Comparison of ENCODE assay signal across 9 mouse cellular contexts in genomic region chr8:36346682-36347324, GRCm38 (mm10).
DNase-seq lines count a peak whose midpoint lies in the region; ATAC-seq and TF ChIP-seq lines count a peak whose summit lies in the region.
"Had no signal": no experiment of that assay in that cellular context is flagged by ENCODE, and none has a peak within 500 bp of the region (broad histone marks: within the 10 kb centered on the region; RNA-seq: fewer than 3 reads in every experiment).

No protein-coding gene starts in this region.

- H3K9me3 ChIP-seq in forebrain, embryonic 10.5 days, result no peaks in the 10 kb centered on the region
- no peaks in the 10 kb centered on the region for H3K9me3 ChIP-seq in lung, postnatal 0 days (ENCODE audit: low read length)
- H3K9me3 ChIP-seq: heart, embryonic 13.5 days had no signal

- no peaks in the 10 kb centered on the region for H3K27me3 ChIP-seq in forebrain, embryonic 10.5 days (ENCODE audit: poor library complexity, severe bottlenecking)
- H3K27me3 ChIP-seq in lung, postnatal 0 days (replicated peaks; ENCODE audit: insufficient read depth, low read length), result no peaks in the 10 kb centered on the region
- H3K27me3 ChIP-seq: heart, embryonic 13.5 days had no signal

- no peak overlapping the region for H3K9ac ChIP-seq in lung, postnatal 0 days (replicated peaks; ENCODE audit: low read depth)
- H3K9ac ChIP-seq: heart, embryonic 13.5 days had no signal

- intact Hi-C loops in heart, postnatal 36 days (cut with DNase I), result loop anchor here (1.0 to 10.0 kb wide), 3 partner anchors 145 to 622 kb away; no protein-coding TSS in a partner anchor

- ATAC-seq in lung, postnatal 0 days, result peak; percentile 80

- peak; percentile 77 to 82 for DNase-seq in CD8-positive naive resting alpha-beta T cell, adult 2 months (ENCODE audit: low read depth in 2 of 2, low spot score in 2 of 2)
- DNase-seq in forebrain, embryonic 10.5 days (ENCODE audit: extremely low spot score, low spot score), result peak; percentile 68
- peak; percentile 79 to 82 for DNase-seq in heart, postnatal 36 days
- DNase-seq in layer of hippocampus, adult 8-10 months (ENCODE audit: low spot score in 2 of 2), result peak; percentile 75 to 85
- DNase-seq in lung, postnatal 0 days (ENCODE audit: low spot score), result peak; percentile 88
- DNase-seq in ovary, postnatal 36 days (ENCODE audit: low spot score), result peak; percentile 77
- DNase-seq in thymus, postnatal 14 days, result peak; percentile 91

- no peak overlapping the region for H3K4me3 ChIP-seq in bone marrow macrophage, adult 2 months (ENCODE audit: insufficient read depth, low read length)
- no peak overlapping the region for H3K4me3 ChIP-seq in forebrain, embryonic 10.5 days
- no peak overlapping the region for H3K4me3 ChIP-seq in lung, postnatal 0 days (ENCODE audit: low read depth, low read length)
- H3K4me3 ChIP-seq: heart, embryonic 13.5 days had no signal

- no peak overlapping the region for H3K27ac ChIP-seq in bone marrow macrophage, adult 2 months (ENCODE audit: insufficient read depth, low read depth, low read length)
- H3K27ac ChIP-seq in forebrain, embryonic 10.5 days, result no peak overlapping the region
- no peak overlapping the region for H3K27ac ChIP-seq in lung, postnatal 0 days (ENCODE audit: low read length)
- H3K27ac ChIP-seq: heart, embryonic 13.5 days had no signal

- no peaks in the 10 kb centered on the region for H3K4me1 ChIP-seq in bone marrow macrophage, adult 2 months (ENCODE audit: control insufficient read depth, insufficient read depth, low read length)
- no peaks in the 10 kb centered on the region for H3K4me1 ChIP-seq in forebrain, embryonic 10.5 days
- H3K4me1 ChIP-seq in lung, postnatal 0 days (ENCODE audit: insufficient read depth, low read depth, low read length), result no peaks in the 10 kb centered on the region

- 46% methylated on average over 7 of the region's 7 CpGs for WGBS in forebrain, embryonic 10.5 days
- 41% methylated on average over 7 of the region's 7 CpGs for WGBS in lung, postnatal 0 days

- TF ChIP-seq EP300 in lung, postnatal 0 days (IDR thresholded peaks at IDR 0.05), result no peak

- TF ChIP-seq POLR2A in bone marrow macrophage, adult 2 months (IDR thresholded peaks at IDR 0.05; ENCODE audit: borderline replicate concordance, low read depth, low read length), result no peak

- H3K36me3 ChIP-seq in forebrain, embryonic 10.5 days (replicated peaks), result no peaks in the 10 kb centered on the region
- no peaks in the 10 kb centered on the region for H3K36me3 ChIP-seq in lung, postnatal 0 days (ENCODE audit: insufficient read depth, low read length)
- H3K36me3 ChIP-seq: heart, embryonic 13.5 days had no signal

- peak; percentile 77 for TF ChIP-seq CTCF in bone marrow macrophage, adult 2 months (IDR thresholded peaks at IDR 0.05; ENCODE audit: low read depth, low read length)
- TF ChIP-seq CTCF in lung, postnatal 0 days (IDR thresholded peaks at IDR 0.05), result peak; percentile 100

- no peak overlapping the region for H3K4me2 ChIP-seq in lung, postnatal 0 days (replicated peaks; ENCODE audit: low read depth, low read length)
- H3K4me2 ChIP-seq: heart, embryonic 13.5 days had no signal
